Mouse (Mus musculus): ENCODE results near the gene Bloc1s5.

The Bloc1s5 gene

DNA sequence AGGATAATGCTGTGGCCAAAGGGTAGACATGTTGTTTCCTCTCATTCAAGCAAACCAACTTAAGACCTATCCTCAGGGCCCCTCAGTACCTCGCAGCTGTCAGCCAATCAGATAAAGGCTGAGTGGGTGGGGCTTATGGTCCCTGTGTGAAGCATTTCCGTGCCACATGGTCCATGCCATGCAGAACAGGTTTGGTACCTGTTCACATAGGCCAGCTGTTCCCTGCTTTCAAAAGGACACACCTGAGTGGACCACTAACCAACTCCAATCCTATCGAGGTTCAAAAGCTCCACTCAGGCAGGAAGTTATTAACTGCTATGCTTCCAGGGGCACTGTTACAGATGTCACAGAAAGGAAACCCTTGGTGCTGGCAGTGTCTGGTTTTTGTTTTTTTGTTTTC, 80.7 kb downstream of the Bloc1s5 start:
- no peak for DNase-seq

DNA sequence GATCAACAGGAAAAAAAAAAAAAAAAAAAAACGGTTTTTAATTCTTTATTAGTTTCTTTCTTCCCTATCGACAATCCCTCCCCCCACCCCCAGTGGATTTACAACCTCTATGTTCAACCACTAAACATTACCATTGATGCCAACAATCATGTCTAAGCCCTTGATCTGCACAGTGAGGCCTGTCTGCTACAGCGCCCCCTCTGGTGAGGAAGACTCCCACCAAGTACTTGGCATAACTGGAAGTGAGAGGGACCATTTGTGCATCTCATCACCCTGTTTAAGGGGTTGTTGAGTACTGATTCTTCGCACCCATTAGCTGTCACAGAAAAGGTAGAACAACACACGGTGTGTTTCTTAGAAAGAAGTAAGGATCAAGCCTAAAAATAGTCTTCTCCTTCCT, 86.2 kb downstream of the Bloc1s5 start:
- no peak for DNase-seq

GRCm38 (mm10) chr13:38547717-38548116, 87.2 kb downstream of the Bloc1s5 start:
- no peak for DNase-seq

DNA sequence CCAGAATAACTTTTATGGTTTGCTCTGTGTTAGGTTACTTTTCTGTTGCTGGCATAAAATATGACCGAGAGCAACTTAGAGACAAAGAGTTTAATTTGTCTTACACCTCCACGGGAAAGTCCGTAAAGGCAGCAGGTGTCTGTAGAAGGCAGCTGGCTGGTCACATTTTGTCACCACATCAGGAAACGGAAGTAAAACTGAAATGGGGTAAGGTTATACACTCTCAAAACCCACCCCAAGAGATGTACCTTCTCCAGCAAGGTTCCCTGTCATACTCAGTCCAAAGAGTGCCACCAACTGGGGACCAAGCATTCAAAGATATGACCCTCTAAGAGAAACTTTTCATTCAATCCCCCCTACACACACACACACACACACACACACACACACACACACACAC, 88.2 kb downstream of the Bloc1s5 start:
- DNase-seq, result no peak

DNA sequence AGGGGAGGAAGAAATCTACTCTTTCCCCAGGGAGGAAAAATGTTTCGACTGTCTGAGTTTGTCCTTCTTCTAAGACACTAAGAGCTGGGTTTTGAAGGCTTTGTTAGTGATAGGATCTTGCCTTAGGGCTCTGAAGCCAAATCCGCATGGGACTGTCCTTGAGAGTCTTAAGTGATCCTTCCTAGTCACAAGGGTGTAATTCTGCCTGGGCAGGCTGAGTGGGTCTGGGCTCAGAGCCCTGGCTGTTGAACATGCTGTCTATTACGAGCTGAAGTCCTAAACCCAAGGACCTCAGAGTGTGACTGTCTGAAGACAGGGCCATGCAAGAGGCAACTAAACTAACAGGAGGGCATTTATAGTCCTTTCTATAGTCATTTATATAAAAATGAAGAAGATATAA, 89.4 kb downstream of the Bloc1s5 start:
- DNase-seq, result no peak

DNA sequence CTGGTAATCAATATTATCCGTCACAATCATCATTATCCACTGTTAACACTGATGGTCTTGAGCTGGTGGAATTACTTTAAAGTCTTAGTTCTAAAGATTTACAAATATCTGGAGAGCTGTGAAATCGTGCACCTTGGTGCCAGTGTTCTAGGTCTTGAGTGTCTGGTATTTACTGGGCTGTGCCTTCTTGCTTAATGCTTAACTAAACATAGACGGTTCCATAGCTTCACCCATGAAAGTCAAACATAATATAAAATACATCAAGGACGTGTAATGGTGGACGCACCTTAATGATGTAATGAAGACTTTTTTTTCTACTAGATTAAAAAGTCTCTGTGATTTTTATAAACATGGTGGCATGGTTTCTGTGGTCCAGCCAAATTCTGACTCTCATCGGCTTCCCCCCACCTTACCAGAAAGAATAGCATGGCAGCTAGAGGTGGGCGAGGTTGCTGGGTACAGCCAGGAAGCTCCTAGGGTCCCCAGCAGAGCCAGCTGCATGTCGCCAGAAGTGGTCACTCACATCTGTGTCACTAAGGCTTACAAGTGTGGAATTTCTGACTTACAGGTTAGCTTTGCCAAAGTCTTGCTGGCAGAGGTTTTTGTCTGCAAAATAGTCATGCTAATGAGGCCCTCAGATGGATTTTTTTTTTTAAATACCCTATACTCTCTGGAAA, 90.0 kb downstream of the Bloc1s5 start:
- DNase-seq, result no peak

- DNase-seq, result no peak
Measured at GRCm38 (mm10) chr13:38543455-38544125, 91.3 kb downstream of the Bloc1s5 start.
